Mouse (Mus musculus) adipocyte (in vitro differentiated cells): ENCODE results near the gene Slamf8.

ENCODE experiments used
- DNase-seq: peaks from one replicate; pipeline ENCODE4 v3.0.0-alpha.2; 2016; ENCODE audit warnings: low spot score

Slamf8 gene

GRCm38 (mm10) chr1:172590385-172590784, at the start of gene Slamf8:
Gene Slamf8, minus strand, starts transcription at chr1:172590568.
- DNase-seq = peak; percentile 21

- DNase-seq = no peak
Observed at GRCm38 (mm10) chr1:172638781-172639180, 48.4 kb upstream of the Slamf8 start.

- no peak for DNase-seq
Observed at GRCm38 (mm10) chr1:172637801-172638200, 47.4 kb upstream of the Slamf8 start.

GRCm38 (mm10) chr1:172636266-172636665, 45.9 kb upstream of the Slamf8 start:
- DNase-seq = no peak

GRCm38 (mm10) chr1:172635258-172635657, 44.9 kb upstream of the Slamf8 start:
- no peak for DNase-seq

- no peak for DNase-seq
Observed at GRCm38 (mm10) chr1:172634136-172634535, 43.8 kb upstream of the Slamf8 start.

- peak; percentile 94 for DNase-seq
Observed at GRCm38 (mm10) chr1:172632451-172633326, 42.3 kb upstream of the Slamf8 start, which contains the start of gene Dusp23. Gene Dusp23, minus strand, starts transcription at chr1:172632962.

- DNase-seq = no peak
Observed at GRCm38 (mm10) chr1:172631721-172632120, 41.4 kb upstream of the Slamf8 start.

- DNase-seq = no peak
Observed at GRCm38 (mm10) chr1:172629831-172630230, 39.5 kb upstream of the Slamf8 start.

GRCm38 (mm10) chr1:172626306-172626705, 35.9 kb upstream of the Slamf8 start:
- DNase-seq = no peak

- DNase-seq = no peak
Observed at GRCm38 (mm10) chr1:172624081-172624480, 33.7 kb upstream of the Slamf8 start.

GRCm38 (mm10) chr1:172623599-172623998, 33.2 kb upstream of the Slamf8 start:
- DNase-seq = no peak

- DNase-seq = peak; percentile 44
Observed at GRCm38 (mm10) chr1:172619235-172619634, 28.9 kb upstream of the Slamf8 start.

GRCm38 (mm10) chr1:172618141-172618540, 27.8 kb upstream of the Slamf8 start:
- no peak for DNase-seq

- DNase-seq = no peak
Observed at GRCm38 (mm10) chr1:172617365-172618076, 27.2 kb upstream of the Slamf8 start.

GRCm38 (mm10) chr1:172616537-172617300, 26.4 kb upstream of the Slamf8 start:
- DNase-seq = no peak

GRCm38 (mm10) chr1:172615412-172615811, 25.0 kb upstream of the Slamf8 start:
- no peak for DNase-seq

- no peak for DNase-seq
Observed at GRCm38 (mm10) chr1:172614654-172615053, 24.3 kb upstream of the Slamf8 start.

GRCm38 (mm10) chr1:172612745-172613144, 22.4 kb upstream of the Slamf8 start:
- peak; percentile 14 for DNase-seq

GRCm38 (mm10) chr1:172611304-172611703, 20.9 kb upstream of the Slamf8 start:
- DNase-seq = no peak

GRCm38 (mm10) chr1:172602326-172602725, 12.0 kb upstream of the Slamf8 start, which contains the start of gene Fcrl6:
Gene Fcrl6, minus strand, starts transcription at chr1:172602551.
- no peak for DNase-seq

- DNase-seq = peak; percentile 20
Observed at GRCm38 (mm10) chr1:172594495-172594894, 4.1 kb upstream of the Slamf8 start.
